Mouse (Mus musculus): ENCODE data around the gene Tmem204.
A peak's percentile ranks its signal among the peaks of the same experiment; 100 is the strongest.

GRCm38 (mm10) chr17:25036183-25036582, 47.2 kb downstream of the Tmem204 start:
- peak; percentile 65 for TF ChIP-seq CTCF (IDR thresholded peaks at IDR 0.05; ENCODE audit: low read depth)
- TF ChIP-seq EP300 (optimal IDR thresholded peaks at IDR 0.05), result no peak
